Mouse (Mus musculus) liver, embryonic 13.5 days (tissue): Measurements from ENCODE around the gene Flii. TPM values are rescaled to one million over a fixed set of nuclear protein-coding genes. Genes with fewer than 3 reads are reported as not detected.

Experiments used
- ATAC-seq: fragments of 200-750 bp; cut with Nextera tagmentation; 2 replicates; pipeline ENCODE4 v1.8.0; 2017; ENCODE audit warnings: low read depth, mild to moderate bottlenecking, moderate number of reproducible peaks, moderate library complexity
- DNase-seq: peaks from one replicate; pipeline ENCODE4 v3.0.0; 2022
- H3K27ac ChIP-seq: fragments of 300-500 bp; sonication (generic); 2 replicates; pipeline ENCODE4 v1.5.1; 2015; ENCODE audit warnings: moderate library complexity, mild to moderate bottlenecking, inconsistent platforms
- H3K27me3 ChIP-seq: fragments of 300-500 bp; sonication (generic); 2 replicates; pipeline ENCODE4 v1.6.1; 2015; ENCODE audit warnings: mild to moderate bottlenecking, inconsistent platforms
- H3K36me3 ChIP-seq: fragments of 300-500 bp; sonication (generic); 2 replicates; pipeline ENCODE4 v1.6.1; 2015; ENCODE audit warnings: mild to moderate bottlenecking, inconsistent platforms
- H3K4me1 ChIP-seq: fragments of 300-500 bp; sonication (generic); replicated peaks from 2 replicates; pipeline ENCODE4 v1.6.1; 2015; ENCODE audit warnings: inconsistent platforms
- H3K4me2 ChIP-seq: fragments of 300-500 bp; sonication (generic); 2 replicates; pipeline ENCODE4 v1.6.1; 2015; ENCODE audit warnings: inconsistent platforms, mild to moderate bottlenecking, moderate library complexity
- H3K4me3 ChIP-seq: fragments of 300-500 bp; sonication (generic); replicated peaks from 2 replicates; pipeline ENCODE4 v1.5.1; 2015; ENCODE audit warnings: mild to moderate bottlenecking, inconsistent platforms
- H3K9ac ChIP-seq: fragments of 300-500 bp; sonication (generic); 2 replicates; pipeline ENCODE4 v1.6.1; 2015; ENCODE audit warnings: mild to moderate bottlenecking, inconsistent platforms
- H3K9me3 ChIP-seq: fragments of 300-500 bp; sonication (generic); replicated peaks from 2 replicates; pipeline ENCODE4 v1.6.1; 2016; ENCODE audit warnings: inconsistent platforms
- WGBS: fragments of 180-500 bp; shearing (Covaris S2); methylation state at CpG from one replicate; pipeline ENCODE4 v1.1.7; 2015; ENCODE audit not compliant: insufficient replicate concordance; 5-methylcytosine and 5-hydroxymethylcytosine counted together
- microRNA-seq: library from miRNA; unstranded; fragments of <30 nt; microRNA quantifications from one replicate; pipeline ENCODE4, GENCODE M21; 2016
- polyA plus RNA-seq: library from polyadenylated mRNA; unstranded; fragments of >200 nt; fragmentation: Nextera tagmentation; extraction: Ambion mirVana; gene quantifications from 2 replicates; pipeline ENCODE4 v1.2.1, GENCODE M21; 2015

The Flii gene
- polyA plus RNA-seq, 1 experiment from 2014 or later = 25.2 TPM

DNA sequence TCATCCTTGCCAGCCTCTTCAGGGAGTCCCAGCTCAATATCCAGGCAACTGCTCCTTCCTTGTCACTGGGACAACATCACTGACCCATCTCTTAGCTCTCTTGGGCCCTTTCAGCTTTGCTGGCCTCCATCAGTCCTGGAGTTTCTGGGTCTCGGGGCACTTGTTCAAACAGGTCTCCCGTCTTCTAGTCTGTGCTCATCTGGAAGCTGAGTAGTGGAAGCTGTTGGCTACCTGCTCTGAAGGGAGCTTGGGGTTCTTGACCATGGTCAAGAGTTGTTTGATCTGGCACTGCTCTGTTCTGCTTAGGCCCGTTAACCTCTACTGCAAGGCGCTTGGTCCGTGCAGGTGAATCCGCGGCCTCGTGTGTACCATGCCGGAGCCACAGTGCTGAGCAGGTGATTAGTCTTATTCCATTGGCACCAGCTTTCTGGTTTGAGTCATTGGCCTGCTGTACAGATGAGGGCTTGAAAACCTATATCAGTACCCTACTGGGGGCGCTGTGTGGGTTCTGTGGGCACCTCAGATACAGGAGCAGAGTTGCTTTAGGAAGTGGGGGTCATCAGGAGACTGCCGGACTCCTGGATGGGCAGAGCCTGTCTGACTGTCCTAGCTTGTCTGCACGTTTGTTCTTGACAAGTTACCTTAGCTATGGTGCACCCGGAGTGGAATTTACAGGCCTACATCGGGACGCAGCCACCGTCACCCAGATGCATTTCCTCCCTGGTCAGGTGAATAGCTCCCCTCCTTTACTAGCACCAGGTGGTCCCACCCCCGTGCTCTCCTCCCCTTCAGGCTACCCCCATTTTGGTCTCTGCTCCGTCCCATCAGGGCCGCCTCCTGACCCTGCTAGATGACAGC is 22.8 kb downstream of the Flii start:
- 86% methylated on average over 19 of the region's 19 CpGs for WGBS
- H3K36me3 ChIP-seq = peaks cover 45% of the 10 kb centered on the region
- H3K27me3 ChIP-seq = no peaks in the 10 kb centered on the region
- no peak overlapping the region for H3K9ac ChIP-seq
- no peak overlapping the region for H3K4me3 ChIP-seq
- no peak overlapping the region for H3K4me2 ChIP-seq
- no peak for ATAC-seq
- no peak overlapping the region for H3K27ac ChIP-seq
- peaks cover 31% of the 10 kb centered on the region for H3K4me1 ChIP-seq
- no peak for DNase-seq
- no peaks in the 10 kb centered on the region for H3K9me3 ChIP-seq

- H3K9me3 ChIP-seq = no peaks in the 10 kb centered on the region
- WGBS = 39% methylated on average over 4 of the region's 4 CpGs
- ATAC-seq (no peak), DNase-seq (peak; percentile 50)
- no peak overlapping the region for H3K4me2 ChIP-seq
- H3K9ac ChIP-seq = no peak overlapping the region
- H3K4me3 ChIP-seq = no peak overlapping the region
- H3K27me3 ChIP-seq = no peaks in the 10 kb centered on the region
- peaks cover 42% of the 10 kb centered on the region for H3K4me1 ChIP-seq
- peaks cover 34% of the 10 kb centered on the region for H3K36me3 ChIP-seq
- no peak overlapping the region for H3K27ac ChIP-seq
These were observed 23.9 kb downstream of the Flii start for GRCm38 (mm10) chr11:60703131-60703530.

DNA sequence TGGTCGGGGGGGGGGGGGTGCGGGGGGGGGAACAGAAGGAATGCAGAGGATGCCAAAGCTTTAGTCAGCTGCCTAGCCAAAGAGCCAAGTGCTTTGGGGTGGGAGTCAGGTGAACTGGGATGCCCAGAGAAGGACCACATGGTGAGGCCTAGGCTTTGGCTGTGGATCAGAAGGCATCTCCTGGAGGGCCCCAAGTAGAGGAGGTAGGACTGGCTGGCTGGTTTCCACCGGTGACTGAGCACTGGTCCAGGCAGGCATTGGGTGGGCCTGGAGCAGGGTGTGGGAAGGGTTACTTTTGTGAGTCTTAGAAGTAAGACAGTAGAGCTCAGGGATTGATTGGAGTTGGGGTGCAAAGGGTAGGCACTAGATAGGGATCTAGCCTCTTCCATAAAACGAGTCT is 25.5 kb downstream of the Flii start:
- WGBS = 55% methylated on average over 3 of the region's 4 CpGs
- Histone ChIP-seq H3K4me1 (peaks cover 43% of the 10 kb centered on the region), H3K9ac (no peak overlapping the region), H3K9me3 (no peaks in the 10 kb centered on the region), H3K27ac (no peak overlapping the region), H3K4me3 (no peak overlapping the region), H3K36me3 (peaks cover 19% of the 10 kb centered on the region), H3K4me2 (no peak overlapping the region), H3K27me3 (no peaks in the 10 kb centered on the region)
- DNase-seq (no peak), ATAC-seq (no peak)

GRCm38 (mm10) chr11:60700320-60701185 is 26.5 kb downstream of the Flii start:
- peak overlapping the region; percentile 91 for H3K9ac ChIP-seq
- H3K4me1 ChIP-seq = peaks cover 43% of the 10 kb centered on the region
- H3K27ac ChIP-seq = peak overlapping the region; percentile 89
- H3K4me3 ChIP-seq = peak overlapping the region; percentile 87
- DNase-seq (no peak), ATAC-seq (no peak)
- peaks cover 8% of the 10 kb centered on the region for H3K36me3 ChIP-seq
- H3K9me3 ChIP-seq = no peaks in the 10 kb centered on the region
- H3K27me3 ChIP-seq = no peaks in the 10 kb centered on the region
- WGBS = 24% methylated on average over 12 of the region's 12 CpGs
- peak overlapping the region; percentile 92 for H3K4me2 ChIP-seq

GRCm38 (mm10) chr11:60699524-60700075 is 27.5 kb downstream of the Flii start, which contains the start of gene Llgl1:
Gene Llgl1 (plus strand): TSS chr11:60699723.
- peak within 1 kb of the TSS; percentile 91 for H3K9ac ChIP-seq
- H3K4me3 ChIP-seq = peak within 1 kb of the TSS; percentile 87
- H3K4me2 ChIP-seq = peak within 1 kb of the TSS; percentile 92
- H3K27me3 ChIP-seq = no peaks in the 10 kb centered on the region
- H3K4me1 ChIP-seq = peaks cover 43% of the 10 kb centered on the region
- H3K36me3 ChIP-seq = peaks cover 5% of the 10 kb centered on the region; the same call in 1 of the 2 replicates
- peak within 1 kb of the TSS; percentile 89 for H3K27ac ChIP-seq
- DNase-seq = peak; percentile 79
- ATAC-seq = peak; percentile 92
- under 1% methylated on average over 67 of the region's 73 CpGs for WGBS
- H3K9me3 ChIP-seq = no peaks in the 10 kb centered on the region

- DNase-seq (no peak), ATAC-seq (peak; percentile 16)
- peak overlapping the region; percentile 87 for H3K4me3 ChIP-seq
- peaks cover 43% of the 10 kb centered on the region for H3K4me1 ChIP-seq
- peak overlapping the region; percentile 66 for H3K27ac ChIP-seq
- H3K9me3 ChIP-seq = no peaks in the 10 kb centered on the region
- H3K9ac ChIP-seq = peak overlapping the region; percentile 91
- H3K36me3 ChIP-seq = no peaks in the 10 kb centered on the region
- no peaks in the 10 kb centered on the region for H3K27me3 ChIP-seq
- peak overlapping the region; percentile 92 for H3K4me2 ChIP-seq
- 4% methylated on average over 22 of the region's 22 CpGs for WGBS
These were observed 28.1 kb downstream of the Flii start for GRCm38 (mm10) chr11:60698806-60699523.

DNA sequence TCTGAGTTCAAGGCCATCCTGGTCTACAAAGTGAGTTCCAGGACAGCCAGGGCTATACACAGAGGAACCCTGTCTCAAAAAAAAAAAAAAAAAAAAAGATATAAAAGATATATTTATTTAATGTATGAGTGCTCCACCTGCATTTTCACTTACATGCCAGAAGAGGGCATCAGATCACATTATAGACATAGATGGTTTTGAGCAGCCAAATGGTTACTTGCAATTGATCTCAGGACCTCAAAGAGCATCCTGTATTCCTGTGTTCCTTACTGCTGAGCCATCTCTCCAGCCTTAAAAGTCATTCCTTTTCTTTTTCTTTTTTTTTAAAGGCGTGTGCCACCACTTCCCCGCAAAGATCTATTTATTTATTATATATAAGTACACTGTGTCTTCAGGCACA is 29.5 kb downstream of the Flii start:
- ATAC-seq (no peak), DNase-seq (no peak)
- Histone ChIP-seq H3K36me3 (no peaks in the 10 kb centered on the region), H3K27me3 (no peaks in the 10 kb centered on the region), H3K4me1 (peaks cover 33% of the 10 kb centered on the region), H3K9me3 (no peaks in the 10 kb centered on the region), H3K9ac (no peak overlapping the region), H3K4me3 (no peak overlapping the region), H3K27ac (no peak overlapping the region), H3K4me2 (no peak overlapping the region)
- WGBS = 50% methylated on average over 2 of the region's 2 CpGs

DNA sequence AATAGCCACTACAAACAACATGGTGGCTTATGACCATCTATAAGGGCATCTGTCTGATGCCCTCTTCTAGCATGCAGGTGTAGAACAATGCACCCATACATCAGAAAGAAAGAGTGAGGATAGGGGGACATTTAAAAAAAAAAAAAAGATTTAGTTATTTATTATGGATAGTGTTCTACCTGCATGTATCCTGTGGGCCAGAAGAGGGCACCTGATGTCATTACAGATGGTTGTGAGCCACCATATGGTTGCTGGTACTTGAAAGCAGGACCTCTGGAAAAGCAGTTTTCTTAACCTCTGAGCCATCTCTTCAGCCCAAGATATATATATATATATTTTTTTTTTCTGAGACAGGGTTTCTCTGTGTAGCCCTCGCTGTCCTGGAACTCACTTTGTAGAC is 30.9 kb downstream of the Flii start:
- Histone ChIP-seq H3K27ac (no peak overlapping the region), H3K36me3 (no peaks in the 10 kb centered on the region), H3K4me1 (peaks cover 23% of the 10 kb centered on the region), H3K4me3 (no peak overlapping the region), H3K9ac (no peak overlapping the region), H3K27me3 (no peaks in the 10 kb centered on the region), H3K4me2 (no peak overlapping the region), H3K9me3 (no peaks in the 10 kb centered on the region)
- WGBS = 46% methylated on average over 1 of the region's 1 CpGs
- no peak for DNase-seq
- no peak for ATAC-seq

Small RNA genes within 50 kb of the gene (microRNA-seq; reads per million reads assigned to microRNA genes)
- 5.0 reads per million, percentile 11 among the genes with 10 or more reads in this experiment for gene Mir5100

Other genes starting within 250 kb of the Flii start
- 23.6 and 25.1 TPM in 2 replicates for gene Alkbh5, start 190.9 kb downstream of the Flii start, polyA plus RNA-seq
- 11.2 and 12.4 TPM in 2 replicates for gene Llgl1, start 27.5 kb downstream of the Flii start, polyA plus RNA-seq
- 3.0 and 3.6 TPM in 2 replicates for gene Mief2, start 1.1 kb upstream of the Flii start, polyA plus RNA-seq
- 6.7 and 8.5 TPM in 2 replicates for gene Top3a, start 50.1 kb upstream of the Flii start, polyA plus RNA-seq
- gene Smcr8, start 50.3 kb upstream of the Flii start, polyA plus RNA-seq = 2.2 and 3.2 TPM in 2 replicates
- 50.1 and 54.2 TPM in 2 replicates for gene Shmt1, start 84.5 kb upstream of the Flii start, polyA plus RNA-seq
- gene Dhrs7b, start 103.4 kb upstream of the Flii start, polyA plus RNA-seq = 25.5 and 28.9 TPM in 2 replicates
- 33.1 and 33.3 TPM in 2 replicates for gene Tmem11, start 152.0 kb upstream of the Flii start, polyA plus RNA-seq
- gene Natd1, start 187.5 kb upstream of the Flii start, polyA plus RNA-seq = 8.6 and 10.5 TPM in 2 replicates
- 157 and 164 TPM in 2 replicates for gene Map2k3, start 204.8 kb upstream of the Flii start, polyA plus RNA-seq